Mouse (Mus musculus) liver, adult 10 weeks (tissue): ENCODE data around the gene Gm14569. TPM values are rescaled to one million over a fixed set of nuclear protein-coding genes. Genes with fewer than 3 reads are reported as not detected.

Experiments
- polyA plus RNA-seq: library from polyadenylated mRNA; stranded (reverse); fragments of 350-450 nt; fragmentation: Illumina TruSeq; extraction: RNeasy Lipid Tissue Mini Kit (QIAGEN cat#74804); gene quantifications from one replicate; pipeline ENCODE4 v1.2.3, GENCODE M21; 2014; ENCODE audit warnings: low read depth, low replicate concordance

The Gm14569 gene
- not detected for polyA plus RNA-seq

GRCm38 (mm10) chrX:36491730-36492129 is at the start of gene Gm14569:
TSS of gene Gm14569 (minus strand) at chrX:36491830.

GRCm38 (mm10) chrX:36400980-36401379 is 90.7 kb downstream of the Gm14569 start, which contains the start of gene Gm6268:
TSS of gene Gm6268 (plus strand) at chrX:36401280.

Other genes starting within 250 kb of the Gm14569 start
- gene Lonrf3, start 163.5 kb downstream of the Gm14569 start, polyA plus RNA-seq: 2.8 TPM
- gene Gm6268, start 90.5 kb downstream of the Gm14569 start, polyA plus RNA-seq: not detected
- gene Pgrmc1, start 106.4 kb upstream of the Gm14569 start, polyA plus RNA-seq: 3,620 TPM
- 4.6 TPM for gene Akap17b, start 153.6 kb upstream of the Gm14569 start, polyA plus RNA-seq